Mouse (Mus musculus) CH12.LX (cell line): ENCODE results near the gene Zfp771.

ENCODE experiments used
- BHLHE40 ChIP-seq: IDR thresholded peaks from 2 replicates; pipeline ENCODE4 v1.6.1; 2011; ENCODE audit warnings: mild to moderate bottlenecking, low read depth, low read length, improper control_type of control experiment
- CTCF ChIP-seq, 2 experiments: IDR thresholded peaks in 1 of 2; conservative IDR thresholded peaks in 1 of 2; 2 replicates each; pipeline ENCODE4 v1.5.1; 2011 to 2012; ENCODE audit warnings: low read depth in 2 of 2, low read length in 2 of 2, improper control_type of control experiment in 1 of 2, inconsistent platforms in 1 of 2, mild to moderate bottlenecking in 1 of 2, moderate library complexity in 1 of 2
- E2F4 ChIP-seq: IDR thresholded peaks from 2 replicates; pipeline ENCODE4 v1.6.1; 2011; ENCODE audit warnings: low read depth, low read length, improper control_type of control experiment; ENCODE audit not compliant: insufficient replicate concordance
- EP300 ChIP-seq: IDR thresholded peaks from 2 replicates; pipeline ENCODE4 v1.6.1; 2011; ENCODE audit warnings: low read length, improper control_type of control experiment
- JUN ChIP-seq: IDR thresholded peaks from 2 replicates; pipeline ENCODE4 v1.6.1; 2011; ENCODE audit warnings: low read depth, mild to moderate bottlenecking, low read length, improper control_type of control experiment, moderate library complexity; ENCODE audit not compliant: insufficient read depth
- KAT2A ChIP-seq: IDR thresholded peaks from 2 replicates; pipeline ENCODE4 v1.6.1; 2012; ENCODE audit warnings: low read length, improper control_type of control experiment, inconsistent platforms; ENCODE audit not compliant: insufficient replicate concordance
- MAX ChIP-seq: IDR thresholded peaks from 2 replicates; pipeline ENCODE4 v1.6.1; 2011; ENCODE audit warnings: low read length, improper control_type of control experiment
- MEF2A ChIP-seq: IDR thresholded peaks from 2 replicates; pipeline ENCODE4 v1.6.1; 2014; ENCODE audit warnings: low read depth, mild to moderate bottlenecking, inconsistent platforms, low read length, improper control_type of control experiment, borderline replicate concordance
- NRF1 ChIP-seq: IDR thresholded peaks from 2 replicates; pipeline ENCODE4 v1.6.1; 2014; ENCODE audit warnings: low read depth, mild to moderate bottlenecking, inconsistent platforms, low read length, improper control_type of control experiment, moderate library complexity
- POLR2A ChIP-seq: IDR thresholded peaks from 2 replicates; pipeline ENCODE4 v1.6.1; 2011; ENCODE audit warnings: low read depth, mild to moderate bottlenecking, improper control_type of control experiment, low read length
- POLR2AphosphoS2 ChIP-seq: IDR thresholded peaks from 2 replicates; pipeline ENCODE4 v1.6.1; 2011; ENCODE audit warnings: low read depth, low read length, improper control_type of control experiment
- TCF12 ChIP-seq: IDR thresholded peaks from 2 replicates; pipeline ENCODE4 v1.6.1; 2014; ENCODE audit warnings: low read depth, mild to moderate bottlenecking, inconsistent platforms, low read length, improper control_type of control experiment
- USF1 ChIP-seq: IDR thresholded peaks from 2 replicates; pipeline ENCODE4 v1.6.1; 2014; ENCODE audit warnings: low read depth, mild to moderate bottlenecking, inconsistent platforms, low read length, improper control_type of control experiment
- ZNF384 ChIP-seq: IDR thresholded peaks from 2 replicates; pipeline ENCODE4 v1.6.1; 2012; ENCODE audit warnings: low read depth, low read length, improper control_type of control experiment, inconsistent platforms

GRCm38 (mm10) chr7:127296786-127297555, 52.9 kb downstream of the Zfp771 start:
- TF ChIP-seq POLR2A (no peak), CTCF (conservative IDR thresholded peaks at IDR 0.05 in 1 of 2, IDR thresholded peaks at IDR 0.05 in 1 of 2; ENCODE audit: low read depth in 2 of 2, low read length in 2 of 2) (peak in 1 of 2 experiments; percentile 32; a peak in 2 of 4 replicates), EP300 (no peak), USF1 (no peak), E2F4 (no peak), MEF2A (no peak; the same call in 1 of the 2 replicates), MAX (no peak; the same call in 1 of the 2 replicates), TCF12 (no peak), JUN (no peak), BHLHE40 (no peak), POLR2AphosphoS2 (no peak), ZNF384 (no peak), KAT2A (no peak), NRF1 (no peak)
